Comparison of ENCODE assay signal across 28 mouse cellular contexts in genomic region chr5:49580777-49581176, GRCm38 (mm10). TPM values are rescaled to one million over a fixed set of nuclear protein-coding genes. Genes with fewer than 3 reads are reported as not detected.
A peak's percentile ranks its signal among the peaks of the same experiment; 100 is the strongest.
DNase-seq lines count a peak whose midpoint lies in the region; ATAC-seq and TF ChIP-seq lines count a peak whose summit lies in the region.
"Had no signal": no experiment of that assay in that cellular context is flagged by ENCODE, and none has a peak within 500 bp of the region (broad histone marks: within the 10 kb centered on the region; RNA-seq: fewer than 3 reads in every experiment).

No protein-coding gene starts in this region.

- no peaks in the 10 kb centered on the region for H3K9me3 ChIP-seq in lung, embryonic 14.5 days (ENCODE audit: low read depth, low read length)
- no peaks in the 10 kb centered on the region for H3K9me3 ChIP-seq in heart, embryonic 12.5 days (replicated peaks)
- H3K9me3 ChIP-seq: embryonic facial prominence, embryonic 15.5 days; G1E; heart, embryonic 13.5 days; hindbrain, embryonic 12.5 days; hindbrain, embryonic 15.5 days had no signal

- H3K4me3 ChIP-seq in lung, embryonic 14.5 days (ENCODE audit: low read depth, low read length), result no peak overlapping the region
- H3K4me3 ChIP-seq in lung, adult 2 months (replicated peaks; ENCODE audit: extremely low read depth, low read depth, low read length), result no peak overlapping the region
- no peak overlapping the region for H3K4me3 ChIP-seq in myocyte
- no peak overlapping the region for H3K4me3 ChIP-seq in heart, embryonic 12.5 days
- H3K4me3 ChIP-seq: embryonic facial prominence, embryonic 15.5 days; heart, embryonic 13.5 days; hindbrain, embryonic 12.5 days; hindbrain, embryonic 15.5 days had no signal

- no peak for TF ChIP-seq POLR2A in lung, adult 2 months (IDR thresholded peaks at IDR 0.05; ENCODE audit: borderline replicate concordance, extremely low read depth, low read depth, low read length)
- TF ChIP-seq POLR2A in myocyte (IDR thresholded peaks at IDR 0.05; ENCODE audit: insufficient read length, low read depth), result no peak

- H3K27me3 ChIP-seq in lung, embryonic 14.5 days (ENCODE audit: insufficient read depth, low read length), result no peaks in the 10 kb centered on the region
- no peaks in the 10 kb centered on the region for H3K27me3 ChIP-seq in myocyte (ENCODE audit: control insufficient read depth, insufficient read depth, insufficient read length)
- no peaks in the 10 kb centered on the region for H3K27me3 ChIP-seq in heart, embryonic 12.5 days (replicated peaks)
- H3K27me3 ChIP-seq: CH12.LX; embryonic facial prominence, embryonic 15.5 days; heart, embryonic 13.5 days; hindbrain, embryonic 12.5 days; hindbrain, embryonic 15.5 days had no signal

- DNase-seq in embryo, embryonic 11 days, result peak; percentile 4
- DNase-seq in embryo, embryonic 9.5 days (ENCODE audit: extremely low spot score), result no peak
- DNase-seq in lung, embryonic 14.5 days, result peak; percentile 15
- no peak for DNase-seq in lung, adult 2 months
- peak; percentile 60 for DNase-seq in NIH3T3 (ENCODE audit: low read depth)
- DNase-seq in frontal cortex, postnatal 14 days (ENCODE audit: low spot score in 2 of 2), result no peak
- DNase-seq: adrenal gland, adult 2 months; adrenal gland, postnatal 14 days; B cell, adult 2 months; cerebellum, adult 11-12 months; cerebellum, adult 8-10 months; cerebellum, postnatal 10 days; cerebellum, postnatal 36 days; forebrain, postnatal 0 days; gastrocnemius, postnatal 25 days; heart, adult 18-20 months; heart, postnatal 14 days; heart, postnatal 4 days had no signal

- H3ac ChIP-seq in myocyte (ENCODE audit: control insufficient read depth, insufficient read length), result no peak overlapping the region

- no peak for ATAC-seq in lung, embryonic 14.5 days (ENCODE audit: insufficient read depth)
- no peak for ATAC-seq in heart, embryonic 12.5 days (ENCODE audit: insufficient number of reproducible peaks, low FRiP score)
- ATAC-seq: forebrain, embryonic 14.5 days; forebrain, postnatal 0 days; intestine, postnatal 0 days had no signal

- 70% methylated on average over 3 of the region's 3 CpGs for WGBS in lung, embryonic 14.5 days
- 62% methylated on average over 3 of the region's 3 CpGs for WGBS in lung, adult 2 months
- WGBS in heart, embryonic 12.5 days, result 78% methylated on average over 3 of the region's 3 CpGs

- no peak overlapping the region for H3K27ac ChIP-seq in lung, embryonic 14.5 days (ENCODE audit: low read depth)
- H3K27ac ChIP-seq in heart, embryonic 12.5 days (ENCODE audit: poor library complexity, severe bottlenecking), result no peak overlapping the region
- H3K27ac ChIP-seq: embryonic facial prominence, embryonic 15.5 days; heart, embryonic 13.5 days; hindbrain, embryonic 12.5 days; hindbrain, embryonic 15.5 days had no signal

- TF ChIP-seq CTCF in lung, embryonic 14.5 days (IDR thresholded peaks at IDR 0.05; ENCODE audit: low read depth), result no peak
- TF ChIP-seq CTCF in lung, adult 2 months (IDR thresholded peaks at IDR 0.05; ENCODE audit: insufficient read depth, low read length), result no peak

- H3K9ac ChIP-seq in lung, embryonic 14.5 days, result no peak overlapping the region
- no peak overlapping the region for H3K9ac ChIP-seq in heart, embryonic 12.5 days
- H3K9ac ChIP-seq: embryonic facial prominence, embryonic 15.5 days; forebrain, postnatal 0 days; heart, embryonic 13.5 days; hindbrain, embryonic 12.5 days; hindbrain, embryonic 15.5 days had no signal

- H3K79me2 ChIP-seq in myocyte (ENCODE audit: control insufficient read depth, insufficient read depth), result no peaks in the 10 kb centered on the region

- H3K4me2 ChIP-seq in lung, embryonic 14.5 days, result no peak overlapping the region
- no peak overlapping the region for H3K4me2 ChIP-seq in myocyte (ENCODE audit: low read depth)
- H3K4me2 ChIP-seq in heart, embryonic 12.5 days, result no peak overlapping the region
- H3K4me2 ChIP-seq: embryonic facial prominence, embryonic 15.5 days; heart, embryonic 13.5 days; hindbrain, embryonic 12.5 days; hindbrain, embryonic 15.5 days had no signal

- H3K36me3 ChIP-seq in lung, embryonic 14.5 days (ENCODE audit: insufficient read depth), result no peaks in the 10 kb centered on the region
- H3K36me3 ChIP-seq in myocyte (ENCODE audit: control insufficient read depth, insufficient read depth), result no peaks in the 10 kb centered on the region
- no peaks in the 10 kb centered on the region for H3K36me3 ChIP-seq in heart, embryonic 12.5 days
- H3K36me3 ChIP-seq: embryonic facial prominence, embryonic 15.5 days; G1E; heart, embryonic 13.5 days; hindbrain, embryonic 12.5 days; hindbrain, embryonic 15.5 days had no signal

- H3K4me1 ChIP-seq in lung, embryonic 14.5 days (ENCODE audit: insufficient read depth), result no peaks in the 10 kb centered on the region
- H3K4me1 ChIP-seq in lung, adult 2 months (ENCODE audit: control insufficient read depth, insufficient read depth, low read length), result no peaks in the 10 kb centered on the region
- H3K4me1 ChIP-seq in heart, embryonic 12.5 days (replicated peaks), result no peaks in the 10 kb centered on the region
- H3K4me1 ChIP-seq: embryonic facial prominence, embryonic 15.5 days; heart, embryonic 13.5 days; hindbrain, embryonic 12.5 days; hindbrain, embryonic 15.5 days had no signal

TF ChIP-seq in myocyte, 11 proteins besides CTCF, POLR2A, EP300 and RAD21:
- TF ChIP-seq REST (IDR thresholded peaks at IDR 0.05; ENCODE audit: insufficient read depth, insufficient read length) (peak; percentile 64), USF1 (IDR thresholded peaks at IDR 0.05; ENCODE audit: low read depth) (no peak)

RNA-seq across cellular contexts. Expression of gene Kcnip4, which starts 56.1 kb away (rescaled TPM):
- 0.68 and 1.1 TPM in 2 replicates for polyA plus RNA-seq in lung, embryonic 14.5 days (2014; fragmentation: Nextera tagmentation; extraction: Ambion mirVana)
- polyA plus RNA-seq in lung, adult 2 months (2012; rRNA removed), result 0.22 and 0.40 TPM in 2 replicates
- polyA plus RNA-seq in myocyte (2012; fragmentation: generic; extraction: Trizol), result 0.06 TPM
- 0.51 and 0.80 TPM in 2 replicates for polyA plus RNA-seq in heart, embryonic 12.5 days (2016; fragmentation: Nextera tagmentation; extraction: Ambion mirVana)
- polyA plus RNA-seq: G1E had no signal

Comparison
In these comparisons a context has a peak if more than half of its experiments do, and no peak if none do; other contexts are left out.
1. DNase-seq: peak in embryo, embryonic 11 days (single experiment), lung, embryonic 14.5 days (single experiment) and NIH3T3 (single experiment); none in embryo, embryonic 9.5 days (single experiment), lung, adult 2 months (single experiment) and frontal cortex, postnatal 14 days (0 of 2).